Mouse (Mus musculus) G1E (cell line): ENCODE measurements around the gene Rab37.

Experiments
- CTCF ChIP-seq: IDR thresholded peaks from 2 replicates; pipeline ENCODE4 v1.5.1; 2012; ENCODE audit warnings: low read depth, low read length, inconsistent platforms, mixed read lengths
- TAL1 ChIP-seq: conservative IDR thresholded peaks from 2 replicates; pipeline ENCODE4 v1.6.1; 2012; ENCODE audit warnings: low read depth, low read length, inconsistent platforms, mixed read lengths

- TF ChIP-seq CTCF, result no peak
- TF ChIP-seq TAL1, result no peak
Observed at GRCm38 (mm10) chr11:115202756-115203155, 111.5 kb downstream of the Rab37 start.
